Mouse (Mus musculus) neural tube, embryonic 15.5 days (tissue): ENCODE measurements around the gene Tmprss11f. TPM values are rescaled to one million over a fixed set of nuclear protein-coding genes. Genes with fewer than 3 reads are reported as not detected.

Experiments used
- ATAC-seq: fragments of 200-750 bp; cut with Nextera tagmentation; 2 replicates; pipeline ENCODE4 v1.8.0; 2017; ENCODE audit warnings: mild to moderate bottlenecking, moderate TSS enrichment, moderate library complexity; ENCODE audit not compliant: low FRiP score
- H3K27ac ChIP-seq: fragments of 300-500 bp; sonication (generic); replicated peaks from 2 replicates; pipeline ENCODE4 v1.5.1; 2015; ENCODE audit warnings: mild to moderate bottlenecking, inconsistent platforms
- H3K27me3 ChIP-seq: fragments of 300-500 bp; sonication (generic); replicated peaks from 2 replicates; pipeline ENCODE4 v1.6.1; 2015; ENCODE audit warnings: inconsistent platforms
- H3K36me3 ChIP-seq: fragments of 300-500 bp; sonication (generic); 2 replicates; pipeline ENCODE4 v1.6.1; 2015; ENCODE audit warnings: inconsistent platforms
- H3K4me1 ChIP-seq: fragments of 300-500 bp; sonication (generic); 2 replicates; pipeline ENCODE4 v1.6.1; 2015; ENCODE audit warnings: inconsistent platforms
- H3K4me2 ChIP-seq: fragments of 300-500 bp; sonication (generic); 2 replicates; pipeline ENCODE4 v1.6.1; 2015; ENCODE audit warnings: inconsistent platforms, mild to moderate bottlenecking, moderate library complexity
- H3K4me3 ChIP-seq: fragments of 300-500 bp; sonication (generic); replicated peaks from 2 replicates; pipeline ENCODE4 v1.5.1; 2015; ENCODE audit warnings: mild to moderate bottlenecking, inconsistent platforms
- H3K9ac ChIP-seq: fragments of 300-500 bp; sonication (generic); replicated peaks from 2 replicates; pipeline ENCODE4 v1.6.1; 2015; ENCODE audit warnings: mild to moderate bottlenecking, inconsistent platforms
- H3K9me3 ChIP-seq: fragments of 300-500 bp; sonication (generic); replicated peaks from 2 replicates; pipeline ENCODE4 v1.6.1; 2016; ENCODE audit warnings: inconsistent platforms
- WGBS: fragments of 180-500 bp; shearing (Covaris S2); methylation state at CpG from one replicate; pipeline ENCODE4 v1.1.7; 2015; ENCODE audit warnings: mixed read lengths; 5-methylcytosine and 5-hydroxymethylcytosine counted together
- polyA plus RNA-seq: library from polyadenylated mRNA; unstranded; fragments of >200 nt; fragmentation: Nextera tagmentation; extraction: Ambion mirVana; gene quantifications from 2 replicates; pipeline ENCODE4 v1.2.1, GENCODE M21; 2015

Gene Tmprss11f
- polyA plus RNA-seq, 1 experiment from 2014 or later: not detected

GRCm38 (mm10) chr5:86518500-86518899 lies 113.7 kb downstream of the Tmprss11f start, which contains the start of gene Tmprss11g:
Tmprss11g (minus strand) TSS chr5:86518600.
- no peak within 1 kb of the TSS for H3K27ac ChIP-seq
- H3K4me1 ChIP-seq: no peaks in the 10 kb centered on the region
- no peak within 1 kb of the TSS for H3K9ac ChIP-seq
- 82% methylated on average over 9 of the region's 9 CpGs for WGBS
- no peaks in the 10 kb centered on the region for H3K27me3 ChIP-seq
- H3K4me3 ChIP-seq: no peak within 1 kb of the TSS
- no peaks in the 10 kb centered on the region for H3K36me3 ChIP-seq
- ATAC-seq: no peak
- no peaks in the 10 kb centered on the region for H3K9me3 ChIP-seq
- H3K4me2 ChIP-seq: no peak within 1 kb of the TSS

GRCm38 (mm10) chr5:86511538-86511937 lies 120.7 kb downstream of the Tmprss11f start:
- whole genome bisulfite sequencing: 42% methylated on average over 5 of the region's 5 CpGs
- H3K4me1 ChIP-seq: no peaks in the 10 kb centered on the region
- H3K27me3 ChIP-seq: no peaks in the 10 kb centered on the region
- no peaks in the 10 kb centered on the region for H3K9me3 ChIP-seq
- no peak overlapping the region for H3K4me2 ChIP-seq
- H3K4me3 ChIP-seq: no peak overlapping the region
- H3K36me3 ChIP-seq: no peaks in the 10 kb centered on the region
- H3K27ac ChIP-seq: no peak overlapping the region
- no peak overlapping the region for H3K9ac ChIP-seq
- ATAC-seq: no peak

GRCm38 (mm10) chr5:86493453-86493852 lies 138.8 kb downstream of the Tmprss11f start:
- Histone ChIP-seq H3K9me3 (no peaks in the 10 kb centered on the region), H3K4me1 (no peaks in the 10 kb centered on the region), H3K4me3 (no peak overlapping the region), H3K36me3 (no peaks in the 10 kb centered on the region), H3K4me2 (no peak overlapping the region), H3K9ac (no peak overlapping the region), H3K27ac (no peak overlapping the region), H3K27me3 (no peaks in the 10 kb centered on the region)
- ATAC-seq: no peak
- WGBS: 81% methylated on average over 1 of the region's 1 CpGs

GRCm38 (mm10) chr5:86482562-86482961 lies 149.7 kb downstream of the Tmprss11f start:
- 85% methylated on average over 2 of the region's 2 CpGs for WGBS
- Histone ChIP-seq H3K4me1 (no peaks in the 10 kb centered on the region), H3K9me3 (no peaks in the 10 kb centered on the region), H3K9ac (no peak overlapping the region), H3K4me3 (no peak overlapping the region), H3K4me2 (no peak overlapping the region), H3K27me3 (no peaks in the 10 kb centered on the region), H3K36me3 (no peaks in the 10 kb centered on the region), H3K27ac (no peak overlapping the region)
- no peak for ATAC-seq

- H3K36me3 ChIP-seq: no peaks in the 10 kb centered on the region
Measured at GRCm38 (mm10) chr5:86482031-86482430, 150.2 kb downstream of the Tmprss11f start.

GRCm38 (mm10) chr5:86473859-86474258 lies 158.4 kb downstream of the Tmprss11f start:
- no peak overlapping the region for H3K4me2 ChIP-seq
- H3K27me3 ChIP-seq: no peaks in the 10 kb centered on the region
- ATAC-seq: no peak
- no peak overlapping the region for H3K9ac ChIP-seq
- WGBS: 91% methylated on average over 9 of the region's 9 CpGs
- no peaks in the 10 kb centered on the region for H3K9me3 ChIP-seq
- no peaks in the 10 kb centered on the region for H3K4me1 ChIP-seq
- H3K27ac ChIP-seq: no peak overlapping the region
- no peaks in the 10 kb centered on the region for H3K36me3 ChIP-seq
- no peak overlapping the region for H3K4me3 ChIP-seq

More at GRCm38 (mm10) chr5:86482031-86482430, 150.2 kb downstream of the Tmprss11f start:
- Histone ChIP-seq H3K27ac (no peak overlapping the region), H3K4me3 (no peak overlapping the region), H3K4me1 (no peaks in the 10 kb centered on the region), H3K9ac (no peak overlapping the region), H3K4me2 (no peak overlapping the region), H3K27me3 (no peaks in the 10 kb centered on the region), H3K9me3 (no peaks in the 10 kb centered on the region)
- no peak for ATAC-seq
- 96% methylated on average over 1 of the region's 1 CpGs for WGBS

Other genes with a start within 250 kb of the Tmprss11f start
- gene Tmprss11a, start 163.4 kb downstream of the Tmprss11f start, polyA plus RNA-seq: not detected in 2 replicates
- gene Tmprss11g, start 113.8 kb downstream of the Tmprss11f start, polyA plus RNA-seq: not detected in 2 replicates
- gene Tmprss11b, start 43.9 kb upstream of the Tmprss11f start, polyA plus RNA-seq: not detected in 2 replicates
- not detected in 2 replicates for gene Tmprss11e, start 113.4 kb upstream of the Tmprss11f start, polyA plus RNA-seq
- 31.5 and 34.1 TPM in 2 replicates for gene Ythdc1, start 171.8 kb upstream of the Tmprss11f start, polyA plus RNA-seq